Mouse (Mus musculus): ENCODE data around the gene Polr2b.

Gene Polr2b

GRCm38 (mm10) chr5:77364443-77365038, 54.6 kb downstream of the Polr2b start:
- DNase-seq (ENCODE audit: low spot score), result no peak

- DNase-seq (ENCODE audit: low spot score), result no peak
These were observed 56.4 kb downstream of the Polr2b start for GRCm38 (mm10) chr5:77366313-77366712.

GRCm38 (mm10) chr5:77367145-77367544, 57.2 kb downstream of the Polr2b start:
- no peak for DNase-seq (ENCODE audit: low spot score)

GRCm38 (mm10) chr5:77367682-77368081, 57.7 kb downstream of the Polr2b start:
- DNase-seq (ENCODE audit: low spot score), result no peak

GRCm38 (mm10) chr5:77368194-77368593, 58.2 kb downstream of the Polr2b start:
- DNase-seq (ENCODE audit: low spot score), result no peak

GRCm38 (mm10) chr5:77369394-77369793, 59.4 kb downstream of the Polr2b start:
- DNase-seq (ENCODE audit: low spot score), result no peak

- no peak for DNase-seq (ENCODE audit: low spot score)
These were observed 60.5 kb downstream of the Polr2b start for GRCm38 (mm10) chr5:77370378-77370892.

- DNase-seq (ENCODE audit: low spot score), result no peak
These were observed 62.3 kb downstream of the Polr2b start for GRCm38 (mm10) chr5:77372242-77372641.

- DNase-seq (ENCODE audit: low spot score), result no peak
These were observed 62.8 kb downstream of the Polr2b start for GRCm38 (mm10) chr5:77372778-77373177.

GRCm38 (mm10) chr5:77374945-77375344, 65.0 kb downstream of the Polr2b start:
- no peak for DNase-seq (ENCODE audit: low spot score)

- DNase-seq (ENCODE audit: low spot score), result no peak
These were observed 65.6 kb downstream of the Polr2b start for GRCm38 (mm10) chr5:77375546-77375945.

- no peak for DNase-seq (ENCODE audit: low spot score)
These were observed 68.1 kb downstream of the Polr2b start for GRCm38 (mm10) chr5:77378027-77378426.

- no peak for DNase-seq (ENCODE audit: low spot score)
These were observed 69.6 kb downstream of the Polr2b start for GRCm38 (mm10) chr5:77379434-77380135.

GRCm38 (mm10) chr5:77380321-77380901, 70.5 kb downstream of the Polr2b start:
- no peak for DNase-seq (ENCODE audit: low spot score)

GRCm38 (mm10) chr5:77381283-77381682, 71.3 kb downstream of the Polr2b start:
- no peak for DNase-seq (ENCODE audit: low spot score)

- no peak for DNase-seq (ENCODE audit: low spot score)
These were observed 71.7 kb downstream of the Polr2b start for GRCm38 (mm10) chr5:77381686-77382085.

GRCm38 (mm10) chr5:77383799-77384554, 74.0 kb downstream of the Polr2b start:
- no peak for DNase-seq (ENCODE audit: low spot score)

- DNase-seq (ENCODE audit: low spot score), result no peak
These were observed 74.8 kb downstream of the Polr2b start for GRCm38 (mm10) chr5:77384724-77385123.

- no peak for DNase-seq (ENCODE audit: low spot score)
These were observed 75.3 kb downstream of the Polr2b start for GRCm38 (mm10) chr5:77385221-77385620.

GRCm38 (mm10) chr5:77385900-77386595, 76.1 kb downstream of the Polr2b start:
- no peak for DNase-seq (ENCODE audit: low spot score)

GRCm38 (mm10) chr5:77386596-77387413, 76.9 kb downstream of the Polr2b start:
- DNase-seq (ENCODE audit: low spot score), result no peak
